ENCODE assay signal across 9 mouse cellular contexts in the genomic region with DNA sequence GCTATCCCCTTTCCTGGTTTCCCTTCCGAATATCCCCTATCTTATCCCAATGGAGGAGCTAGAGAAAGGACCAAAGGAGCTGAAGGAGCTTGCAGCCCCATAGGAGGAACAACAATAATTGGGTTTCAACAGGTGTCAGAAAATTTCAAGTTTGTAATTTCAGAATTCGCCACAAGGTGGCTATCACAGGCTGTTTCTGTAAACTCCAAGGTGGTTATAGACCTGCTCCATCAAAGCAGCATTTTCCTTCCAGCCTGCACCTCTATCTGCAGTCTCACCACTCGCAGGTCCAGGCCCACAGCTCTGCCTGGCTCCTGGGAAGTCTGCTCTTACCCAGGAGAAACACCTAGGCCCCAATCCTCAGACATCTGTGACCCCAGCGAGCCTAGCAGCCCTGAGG. TPM values are rescaled to one million over a fixed set of nuclear protein-coding genes. Genes with fewer than 3 reads are reported as not detected.
DNase-seq lines count a peak whose midpoint lies in the region; ATAC-seq and TF ChIP-seq lines count a peak whose summit lies in the region.
"Had no signal": no experiment of that assay in that cellular context is flagged by ENCODE, and none has a peak within 500 bp of the region (broad histone marks: within the 10 kb centered on the region; RNA-seq: fewer than 3 reads in every experiment).

No protein-coding gene starts in this region.

- no peaks in the 10 kb centered on the region for H3K4me1 ChIP-seq in midbrain, embryonic 11.5 days (ENCODE audit: control insufficient read depth, insufficient read depth, low read length)
- no peaks in the 10 kb centered on the region for H3K4me1 ChIP-seq in midbrain, embryonic 13.5 days (replicated peaks)
- H3K4me1 ChIP-seq in cortical plate, adult 2 months (ENCODE audit: control insufficient read depth, insufficient read depth, low read length): no peaks in the 10 kb centered on the region
- no peaks in the 10 kb centered on the region for H3K4me1 ChIP-seq in neural tube, embryonic 11.5 days (ENCODE audit: control insufficient read depth, insufficient read depth, low read length)
- H3K4me1 ChIP-seq: stomach, embryonic 15.5 days had no signal

- no peak for TF ChIP-seq POLR2A in cortical plate, adult 2 months (IDR thresholded peaks at IDR 0.05; ENCODE audit: extremely low read depth, insufficient read depth, low read length)

- intact Hi-C loops in left cerebral cortex, postnatal 10 days (cut with DNase I): loop anchor here (5.0 kb wide), 2 partner anchors 150 to 245 kb away; partner anchors contain the start of gene Zfp54
- intact Hi-C loops in gastrocnemius, postnatal 14 days (cut with DNase I; ENCODE audit: low total_unique reads): loop anchor here (10.0 kb wide), 1 partner anchor 243 kb away; no protein-coding TSS in a partner anchor

- H3K27me3 ChIP-seq in midbrain, embryonic 11.5 days (ENCODE audit: control insufficient read depth, insufficient read depth, low read length): no peaks in the 10 kb centered on the region
- no peaks in the 10 kb centered on the region for H3K27me3 ChIP-seq in midbrain, embryonic 13.5 days
- peaks cover 36% of the 10 kb centered on the region for H3K27me3 ChIP-seq in Patski
- no peaks in the 10 kb centered on the region for H3K27me3 ChIP-seq in neural tube, embryonic 11.5 days (ENCODE audit: control insufficient read depth, insufficient read depth, low read length)
- H3K27me3 ChIP-seq: stomach, embryonic 15.5 days had no signal

- TF ChIP-seq CTCF in Patski (IDR thresholded peaks at IDR 0.05): peak; percentile 83
- peak; percentile 29; the same call in 1 of the 2 replicates for TF ChIP-seq CTCF in cortical plate, adult 2 months (IDR thresholded peaks at IDR 0.05; ENCODE audit: extremely low read depth, insufficient read depth, low read length)

- in situ Hi-C loops in Patski (cut with MboI; ENCODE audit: low pct_unique_long_range_greater_than_20kb): loop anchor here (5.0 kb wide), 1 partner anchor 245 kb away; no protein-coding TSS in a partner anchor

- WGBS in midbrain, embryonic 11.5 days: 9% methylated on average over 4 of the region's 4 CpGs
- WGBS in midbrain, embryonic 13.5 days: 14% methylated on average over 4 of the region's 4 CpGs
- WGBS in neural tube, embryonic 11.5 days: 11% methylated on average over 4 of the region's 4 CpGs

- no peaks in the 10 kb centered on the region for H3K36me3 ChIP-seq in midbrain, embryonic 11.5 days (ENCODE audit: control insufficient read depth, insufficient read depth, low read length)
- no peaks in the 10 kb centered on the region for H3K36me3 ChIP-seq in midbrain, embryonic 13.5 days
- H3K36me3 ChIP-seq in neural tube, embryonic 11.5 days (ENCODE audit: control insufficient read depth, insufficient read depth, low read length): no peaks in the 10 kb centered on the region
- H3K36me3 ChIP-seq: stomach, embryonic 15.5 days had no signal

- H3K9ac ChIP-seq in midbrain, embryonic 11.5 days (ENCODE audit: low read length): no peak overlapping the region
- no peak overlapping the region for H3K9ac ChIP-seq in midbrain, embryonic 13.5 days (replicated peaks)
- no peak overlapping the region for H3K9ac ChIP-seq in neural tube, embryonic 11.5 days (ENCODE audit: low read length)
- H3K9ac ChIP-seq: stomach, embryonic 15.5 days had no signal

- H3K27ac ChIP-seq in midbrain, embryonic 11.5 days (ENCODE audit: low read depth, low read length): no peak overlapping the region
- no peak overlapping the region for H3K27ac ChIP-seq in midbrain, embryonic 13.5 days
- no peak overlapping the region for H3K27ac ChIP-seq in cortical plate, adult 2 months (ENCODE audit: insufficient read depth, low read length)
- no peak overlapping the region for H3K27ac ChIP-seq in neural tube, embryonic 11.5 days (ENCODE audit: low read depth, low read length)
- H3K27ac ChIP-seq: stomach, embryonic 15.5 days had no signal

- H3K4me3 ChIP-seq in midbrain, embryonic 11.5 days (ENCODE audit: low read depth, low read length): no peak overlapping the region
- H3K4me3 ChIP-seq in midbrain, embryonic 13.5 days (replicated peaks): no peak overlapping the region
- no peak overlapping the region for H3K4me3 ChIP-seq in cortical plate, adult 2 months (ENCODE audit: insufficient read depth, low read length)
- no peak overlapping the region for H3K4me3 ChIP-seq in neural tube, embryonic 11.5 days (ENCODE audit: low read depth, low read length)
- H3K4me3 ChIP-seq: stomach, embryonic 15.5 days had no signal

- peak; percentile 83 for DNase-seq in midbrain, embryonic 11.5 days (ENCODE audit: low spot score, missing footprints)
- peak; percentile 20 for DNase-seq in Patski (ENCODE audit: low read depth, low spot score)
- DNase-seq in induced T-regulatory cell, adult 2 months (ENCODE audit: low read depth): peak; percentile 87
- peak; percentile 15 to 49 for DNase-seq in left cerebral cortex, postnatal 10 days (ENCODE audit: extremely low spot score in 1 of 2, low spot score in 2 of 2)
- peak; percentile 14 for DNase-seq in neural tube, embryonic 11.5 days (ENCODE audit: low spot score)
- DNase-seq in gastrocnemius, postnatal 14 days: no peak

- POLR2A ChIA-PET in Patski (lab: Charles Lee): interaction anchor here (0.8 kb wide), 1 partner anchor 111 kb away, joined by 3 read pairs; no protein-coding TSS in a partner anchor

- no peak overlapping the region for H3K4me2 ChIP-seq in midbrain, embryonic 11.5 days
- H3K4me2 ChIP-seq in midbrain, embryonic 13.5 days (replicated peaks): no peak overlapping the region
- H3K4me2 ChIP-seq in neural tube, embryonic 11.5 days (ENCODE audit: low read depth): no peak overlapping the region
- H3K4me2 ChIP-seq: stomach, embryonic 15.5 days had no signal

- ATAC-seq in midbrain, embryonic 11.5 days (ENCODE audit: low FRiP score): no peak
- ATAC-seq in midbrain, embryonic 13.5 days: no peak
- peak; percentile 70 for ATAC-seq in Patski
- ATAC-seq in neural tube, embryonic 11.5 days (ENCODE audit: insufficient read depth, low FRiP score, low TSS enrichment): no peak

- CTCF ChIA-PET in Patski (lab: Charles Lee): interaction anchor here (0.7 to 3.8 kb wide), 16 partner anchors 8 to 344 kb away, joined by 3 to 32 read pairs (median 4); partner anchors contain the start of genes Vmn1r235, Zfp52 and Zfp54

- H3K9me3 ChIP-seq in midbrain, embryonic 11.5 days (ENCODE audit: control insufficient read depth, low read length): no peaks in the 10 kb centered on the region
- H3K9me3 ChIP-seq in midbrain, embryonic 13.5 days: no peaks in the 10 kb centered on the region; the same call in 1 of the 2 replicates
- no peaks in the 10 kb centered on the region for H3K9me3 ChIP-seq in neural tube, embryonic 11.5 days (ENCODE audit: control insufficient read depth, low read length)
- H3K9me3 ChIP-seq: stomach, embryonic 15.5 days had no signal

RNA-seq across cellular contexts. Expression of gene Vmn1r236, which starts 10.6 kb away (rescaled TPM):
- not detected in 2 replicates for polyA plus RNA-seq in midbrain, embryonic 11.5 days (2014; fragmentation: Nextera tagmentation; extraction: Ambion mirVana)
- not detected in 2 replicates for polyA plus RNA-seq in midbrain, embryonic 13.5 days (2015; fragmentation: Nextera tagmentation; extraction: Ambion mirVana)
- not detected for polyA plus RNA-seq in Patski (2021)
- not detected in 2 replicates for polyA plus RNA-seq in cortical plate, adult 2 months (2012; rRNA removed)
- not detected for total RNA-seq in left cerebral cortex, postnatal 10 days (2021)
- not detected in 2 replicates for polyA plus RNA-seq in neural tube, embryonic 11.5 days (2014; fragmentation: Nextera tagmentation; extraction: Ambion mirVana)
- total RNA-seq in gastrocnemius, postnatal 14 days (2021): not detected
- polyA plus RNA-seq: stomach, embryonic 15.5 days had no signal

RNA-seq across cellular contexts. Expression of gene Vmn1r235, which starts 15.9 kb away (rescaled TPM):
- polyA plus RNA-seq in midbrain, embryonic 11.5 days (2014; fragmentation: Nextera tagmentation; extraction: Ambion mirVana): not detected in 2 replicates
- not detected in 2 replicates for polyA plus RNA-seq in midbrain, embryonic 13.5 days (2015; fragmentation: Nextera tagmentation; extraction: Ambion mirVana)
- polyA plus RNA-seq in Patski (2021): not detected
- polyA plus RNA-seq in cortical plate, adult 2 months (2012; rRNA removed): not detected in 2 replicates
- total RNA-seq in left cerebral cortex, postnatal 10 days (2021): not detected
- not detected in 2 replicates for polyA plus RNA-seq in neural tube, embryonic 11.5 days (2014; fragmentation: Nextera tagmentation; extraction: Ambion mirVana)
- not detected for total RNA-seq in gastrocnemius, postnatal 14 days (2021)
- polyA plus RNA-seq: stomach, embryonic 15.5 days had no signal

RNA-seq across cellular contexts. Expression of gene Vmn1r237, which starts 39.6 kb away (rescaled TPM):
- not detected in 2 replicates for polyA plus RNA-seq in midbrain, embryonic 11.5 days (2014; fragmentation: Nextera tagmentation; extraction: Ambion mirVana)
- polyA plus RNA-seq in midbrain, embryonic 13.5 days (2015; fragmentation: Nextera tagmentation; extraction: Ambion mirVana): not detected in 2 replicates
- polyA plus RNA-seq in Patski (2021): not detected
- not detected in 2 replicates for polyA plus RNA-seq in cortical plate, adult 2 months (2012; rRNA removed)
- not detected for total RNA-seq in left cerebral cortex, postnatal 10 days (2021)
- not detected in 2 replicates for polyA plus RNA-seq in neural tube, embryonic 11.5 days (2014; fragmentation: Nextera tagmentation; extraction: Ambion mirVana)
- total RNA-seq in gastrocnemius, postnatal 14 days (2021): not detected
- polyA plus RNA-seq: stomach, embryonic 15.5 days had no signal

RNA-seq across cellular contexts. Expression of gene Vmn1r234, which starts 46.2 kb away (rescaled TPM):
- polyA plus RNA-seq in midbrain, embryonic 11.5 days (2014; fragmentation: Nextera tagmentation; extraction: Ambion mirVana): not detected in 2 replicates
- polyA plus RNA-seq in midbrain, embryonic 13.5 days (2015; fragmentation: Nextera tagmentation; extraction: Ambion mirVana): not detected in 2 replicates
- polyA plus RNA-seq in Patski (2021): not detected
- not detected in 2 replicates for polyA plus RNA-seq in cortical plate, adult 2 months (2012; rRNA removed)
- total RNA-seq in left cerebral cortex, postnatal 10 days (2021): not detected
- not detected in 2 replicates for polyA plus RNA-seq in neural tube, embryonic 11.5 days (2014; fragmentation: Nextera tagmentation; extraction: Ambion mirVana)
- total RNA-seq in gastrocnemius, postnatal 14 days (2021): not detected
- polyA plus RNA-seq: stomach, embryonic 15.5 days had no signal
